Mouse (Mus musculus) R1 (cell line): ENCODE measurements at regions not wholly inside any gene's neighbourhood (a gene's known extent, or its start where the extent isn't known, plus 50 kb on each side); places are given as distances from the start of the nearest gene placed in this dataset.
A peak's percentile ranks its signal among the peaks of the same experiment; 100 is the strongest.
"Not testable (repeated sequence)": the region's sequence is repeated elsewhere in the genome, so short reads cannot be mapped to it uniquely, and the experiment has no call there.

Experiments
- DNase-seq: peaks from one replicate; pipeline ENCODE4 v3.0.0-alpha.2; 2018; ENCODE audit warnings: low read depth, low spot score

DNA sequence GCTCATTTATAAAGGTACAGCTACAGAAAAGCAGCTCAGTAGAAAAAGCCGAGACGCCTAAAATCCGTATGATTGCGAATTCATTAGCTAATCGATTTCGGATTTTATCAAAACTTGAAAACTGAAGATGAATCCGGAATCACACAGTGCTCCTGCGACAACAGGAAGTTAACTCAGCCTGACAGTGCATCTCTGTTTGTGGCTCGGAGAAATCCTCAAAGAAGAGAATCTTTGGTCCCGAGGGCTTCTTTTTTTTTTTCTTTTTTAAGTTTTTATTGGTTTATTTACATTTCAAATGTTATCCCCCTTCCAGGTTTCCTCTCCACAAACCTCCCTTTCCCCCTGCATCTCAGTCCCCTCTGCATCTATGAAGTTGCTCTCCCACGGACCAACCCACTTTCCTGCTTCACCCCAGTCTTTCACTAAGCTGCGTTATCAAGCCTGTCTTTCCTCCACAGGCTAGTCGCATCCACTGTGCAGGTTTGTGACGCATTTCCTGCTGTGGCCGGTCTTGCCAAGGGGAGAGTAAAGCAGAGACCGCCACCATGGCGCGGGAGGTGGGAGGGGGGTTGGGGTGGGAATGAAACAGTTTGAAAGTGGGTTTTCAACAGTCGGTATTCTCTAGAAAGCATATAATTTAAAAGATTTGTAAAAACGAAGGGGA is 593.4 kb upstream of the Snrpn start:
- peak; percentile 1 for DNase-seq

DNA sequence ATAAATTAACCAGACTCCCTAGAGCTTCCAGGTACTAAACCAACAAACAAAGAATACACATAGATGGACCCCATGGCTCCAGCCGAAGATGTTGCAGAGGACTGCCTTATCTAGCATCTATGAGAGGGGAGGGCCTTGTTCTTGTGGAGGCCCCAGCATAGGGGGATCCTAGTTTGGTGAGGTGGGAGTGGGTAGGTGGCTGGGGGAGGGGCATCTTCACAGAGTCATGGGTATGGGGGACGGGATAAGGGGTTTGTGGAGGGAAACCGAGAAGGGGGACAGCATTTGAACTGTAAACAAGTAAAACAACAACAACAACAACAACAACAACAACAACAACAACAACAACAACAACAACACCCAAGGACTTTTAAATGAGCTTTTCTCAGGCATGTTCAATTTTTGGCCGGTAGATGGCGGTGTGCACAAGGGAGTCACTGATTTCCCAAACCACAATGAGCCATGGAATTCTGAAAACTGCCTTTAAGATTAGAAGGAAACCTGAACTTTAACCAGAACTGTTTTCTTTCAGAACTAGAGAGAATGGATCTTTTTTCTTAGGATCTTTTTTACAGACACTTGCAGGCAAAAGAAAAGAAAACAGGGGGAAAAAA is 588.2 kb upstream of the Snrpn start:
- not testable (repeated sequence) for DNase-seq
